Mouse (Mus musculus) thymus, adult 2 months (tissue): ENCODE data around the gene Capn15.

Source experiments
- CTCF ChIP-seq: fragments of 200-500 bp; IDR thresholded peaks from 2 replicates; pipeline ENCODE4 v1.5.1; 2012; ENCODE audit warnings: mild to moderate bottlenecking, control low read depth, low read length, moderate library complexity, borderline replicate concordance; ENCODE audit not compliant: control insufficient read depth, poor library complexity, insufficient read depth; ENCODE audit errors: extremely low read depth
- POLR2A ChIP-seq: fragments of 200-500 bp; IDR thresholded peaks from 2 replicates; pipeline ENCODE4 v1.6.1; 2012; ENCODE audit warnings: mild to moderate bottlenecking, low read length, control low read depth, moderate library complexity; ENCODE audit not compliant: control insufficient read depth, poor library complexity, insufficient read depth; ENCODE audit errors: extremely low read depth

GRCm38 (mm10) chr17:25982913-25983312 is 2.7 kb downstream of the Capn15 start:
- no peak for TF ChIP-seq POLR2A
- no peak for TF ChIP-seq CTCF
